Mouse (Mus musculus): ENCODE data around the gene Gm4858.
A peak's percentile ranks its signal among the peaks of the same experiment; 100 is the strongest.
"Not testable (repeated sequence)": the region's sequence is repeated elsewhere in the genome, so short reads cannot be mapped to it uniquely, and the experiment has no call there.

Gm4858 gene

DNA sequence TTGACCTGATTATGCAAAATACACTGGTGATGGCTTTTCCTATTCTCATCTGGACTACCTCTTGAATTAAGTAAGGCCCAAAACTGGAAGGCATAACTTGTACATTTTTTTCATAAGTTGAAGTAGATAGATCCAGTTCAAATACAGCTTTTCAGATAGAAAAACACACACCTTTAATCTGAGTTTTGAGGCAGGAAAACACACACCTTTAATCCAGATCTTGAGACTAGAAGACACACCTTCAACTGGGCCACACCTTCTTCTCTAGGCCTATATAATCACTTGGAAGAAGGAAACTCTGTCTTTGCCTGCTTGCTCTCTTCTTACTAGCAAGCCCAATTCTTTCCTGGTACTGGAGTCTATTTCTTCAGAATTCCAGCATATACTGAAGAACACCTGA lies at the start of gene Gm4858:
TSS of gene Gm4858 (plus strand) at position 301 of the 400 bp plus-strand sequence.
- not testable (repeated sequence) for DNase-seq (ENCODE audit: low spot score)

DNA sequence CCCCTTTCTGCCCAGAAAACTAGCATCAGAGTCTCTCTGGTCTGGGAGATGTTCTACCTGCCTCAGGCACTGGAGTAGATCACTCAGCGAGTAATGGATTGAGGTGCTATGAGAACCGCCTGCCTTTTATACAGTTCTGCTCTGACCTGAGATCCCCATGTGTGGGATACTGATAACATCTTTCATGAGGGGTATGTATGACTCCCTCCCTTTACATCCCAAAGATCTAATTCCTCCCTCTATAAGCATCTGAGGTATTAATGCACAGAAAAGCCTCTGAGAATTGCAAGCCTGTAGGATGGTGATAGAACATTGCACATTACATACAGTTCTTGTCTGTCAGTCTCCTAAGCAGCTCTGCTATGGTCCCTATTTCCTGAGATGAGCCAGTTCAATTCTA lies 49.7 kb upstream of the Gm4858 start, which contains the start of gene Lce1m:
TSS of gene Lce1m (minus strand) at position 101 of the 400 bp plus-strand sequence.
- DNase-seq (ENCODE audit: low spot score) = no peak

DNA sequence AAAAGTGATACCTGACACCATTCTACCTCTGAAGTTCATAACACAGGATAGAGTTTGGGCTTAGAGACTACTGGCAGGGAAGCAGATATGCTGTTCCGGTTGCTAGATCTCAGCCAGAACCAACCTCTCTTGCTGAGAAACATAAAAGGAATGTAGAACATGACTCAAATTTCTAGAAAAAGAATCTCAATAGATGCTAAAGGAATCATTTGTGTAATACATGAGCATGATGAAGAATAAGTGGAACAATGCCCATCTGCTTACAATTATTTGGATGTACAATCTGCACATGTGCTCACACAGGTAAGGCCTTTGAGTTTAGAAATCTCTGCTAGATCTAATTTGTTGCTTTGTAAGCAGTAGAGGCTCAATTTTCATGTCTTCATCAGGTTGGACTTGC lies 47.5 kb upstream of the Gm4858 start:
- DNase-seq (ENCODE audit: low spot score) = no peak

DNA sequence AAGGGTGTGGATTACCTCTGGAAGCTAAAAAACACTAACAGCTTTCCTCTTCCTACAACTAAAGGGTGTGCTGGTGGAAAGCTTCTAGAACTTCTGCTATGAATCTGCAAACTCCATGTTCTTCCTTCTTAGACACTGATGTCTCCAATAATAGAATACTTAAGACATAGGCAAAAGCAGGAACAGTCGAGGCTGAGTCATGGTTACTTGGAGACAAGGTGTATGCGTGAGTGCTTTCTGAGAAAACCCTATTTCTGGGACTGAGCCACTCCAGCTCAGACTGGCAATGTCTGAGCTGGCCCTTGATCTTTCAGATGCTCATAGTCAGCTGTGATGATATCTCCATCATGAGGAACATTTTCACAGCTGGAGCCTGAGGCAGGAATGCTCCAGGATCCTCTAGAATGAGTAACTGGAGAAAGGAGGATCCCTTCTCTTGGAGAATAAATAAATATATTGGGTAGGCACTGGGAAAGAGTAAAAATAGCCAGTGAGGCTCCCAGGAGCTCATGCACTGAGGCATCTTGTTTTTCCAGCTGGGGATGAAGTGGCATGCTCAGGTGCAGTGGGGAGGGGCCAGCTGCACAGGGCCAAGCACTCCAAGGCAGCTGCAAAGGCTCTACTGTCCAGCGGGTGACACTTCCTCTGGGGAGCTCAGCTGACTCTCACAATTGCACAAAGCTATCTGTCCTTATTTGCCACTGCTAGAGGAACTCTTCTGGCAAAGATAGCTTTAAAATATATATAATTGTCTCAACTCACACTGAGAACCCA lies 45.0 kb upstream of the Gm4858 start:
- no peak for DNase-seq (ENCODE audit: low spot score)

DNA sequence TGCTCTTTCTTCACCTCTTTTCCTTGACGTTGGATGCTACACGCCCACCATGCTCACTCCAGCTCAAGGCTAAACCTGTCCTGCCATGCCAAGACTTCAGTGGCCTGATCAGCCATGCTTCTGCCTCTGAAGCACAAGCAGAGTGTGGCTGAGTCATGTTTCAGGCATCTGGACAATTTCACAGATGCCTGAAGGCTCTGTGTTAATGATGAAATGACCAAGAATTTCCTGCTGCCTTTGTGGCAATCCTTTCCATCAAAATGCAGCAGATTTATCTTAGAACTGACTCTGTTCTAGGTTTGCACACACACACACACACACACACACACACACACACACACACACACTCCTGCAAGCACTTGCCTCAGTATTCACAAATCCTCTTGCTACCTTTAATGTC lies 43.1 kb upstream of the Gm4858 start:
- no peak for DNase-seq (ENCODE audit: low spot score)

DNA sequence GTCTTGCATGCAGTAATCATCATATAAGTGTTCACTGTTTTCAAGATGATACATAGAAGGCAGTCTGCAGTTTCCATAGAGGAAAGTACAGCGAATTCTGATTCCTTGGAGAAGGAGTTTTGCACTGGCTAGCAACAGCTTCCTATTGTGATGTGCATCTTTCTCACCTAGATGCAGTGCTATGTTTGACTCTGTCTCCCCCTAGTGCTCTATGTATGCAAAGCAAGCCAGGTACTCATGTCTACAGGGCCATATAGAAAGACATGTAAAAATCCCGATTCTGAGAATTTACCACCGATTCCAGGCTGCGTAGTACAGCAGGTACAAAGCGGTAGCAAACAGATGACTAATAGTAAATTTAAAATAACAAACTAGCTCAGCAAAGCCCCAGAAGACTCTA lies 37.2 kb upstream of the Gm4858 start:
- DNase-seq (ENCODE audit: low spot score) = peak; percentile 48

DNA sequence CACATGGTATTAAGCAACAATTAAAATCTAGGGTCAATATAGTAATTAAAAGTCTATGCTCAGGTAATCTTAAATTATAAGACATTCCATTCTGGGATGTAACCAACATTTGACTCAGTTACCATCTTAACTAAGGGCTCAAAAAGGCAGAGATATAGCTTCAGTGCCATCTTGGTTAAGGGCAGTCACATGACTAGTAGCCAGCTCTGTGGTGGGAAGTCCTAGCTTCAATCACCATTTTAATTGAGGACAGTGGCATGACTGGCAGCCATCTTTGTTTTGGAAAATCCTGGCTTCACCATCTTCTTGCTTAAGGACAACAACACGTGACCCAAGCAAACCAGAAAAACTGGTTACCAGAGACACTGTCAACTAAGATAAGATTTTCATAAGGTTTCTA lies 18.4 kb upstream of the Gm4858 start:
- DNase-seq (ENCODE audit: low spot score) = no peak

DNA sequence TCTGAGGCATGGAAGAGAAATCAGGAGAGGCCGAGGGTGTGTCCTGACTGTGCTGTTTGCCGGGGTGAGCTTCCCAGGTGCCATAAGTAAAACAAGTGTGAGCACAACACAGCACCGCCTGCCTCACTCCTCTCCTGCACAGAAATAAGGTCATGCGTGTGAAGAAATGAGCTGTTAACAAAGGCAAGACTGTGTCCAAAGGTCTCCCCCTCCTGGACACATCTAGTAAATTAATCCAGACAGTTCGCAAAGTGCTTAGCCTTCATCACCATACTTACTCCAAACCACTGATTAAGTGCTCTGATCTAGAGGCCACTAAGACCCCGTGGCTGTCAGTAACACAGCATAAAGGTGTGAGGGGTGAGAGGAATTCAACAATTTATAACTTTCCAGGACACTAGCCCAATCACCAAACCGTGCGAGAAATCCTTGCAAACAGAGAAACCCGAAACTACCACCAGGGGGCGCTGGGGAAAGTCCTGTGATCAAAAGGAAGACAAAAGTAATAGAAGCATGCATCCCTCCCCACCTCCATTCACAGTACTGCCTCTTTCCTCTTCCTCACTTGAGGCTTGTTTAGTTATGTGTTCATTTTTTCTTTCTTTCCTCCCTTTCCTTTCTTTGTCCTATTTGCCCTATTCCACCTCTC lies 15.7 kb upstream of the Gm4858 start:
- DNase-seq (ENCODE audit: low spot score) = no peak

DNA sequence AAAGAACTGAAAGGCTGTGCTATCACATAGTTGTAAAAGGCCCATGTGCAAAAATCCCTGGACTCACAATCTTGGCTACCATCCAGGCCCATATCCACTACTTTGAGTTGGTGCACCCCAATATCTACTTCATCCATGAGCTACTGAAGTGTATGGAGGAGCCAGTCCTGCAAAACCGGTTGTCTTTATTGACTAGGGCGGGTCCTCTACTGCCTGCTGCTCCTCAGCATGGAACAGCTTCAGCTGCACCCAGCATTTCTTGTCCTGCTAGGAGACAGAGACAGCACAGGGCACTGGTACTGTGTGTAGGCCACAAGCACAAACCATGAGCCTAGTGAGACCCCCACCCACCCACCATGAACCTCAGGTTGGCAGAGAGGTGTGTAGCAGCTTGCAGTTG lies 18.0 kb downstream of the Gm4858 start:
- DNase-seq (ENCODE audit: low spot score) = no peak

DNA sequence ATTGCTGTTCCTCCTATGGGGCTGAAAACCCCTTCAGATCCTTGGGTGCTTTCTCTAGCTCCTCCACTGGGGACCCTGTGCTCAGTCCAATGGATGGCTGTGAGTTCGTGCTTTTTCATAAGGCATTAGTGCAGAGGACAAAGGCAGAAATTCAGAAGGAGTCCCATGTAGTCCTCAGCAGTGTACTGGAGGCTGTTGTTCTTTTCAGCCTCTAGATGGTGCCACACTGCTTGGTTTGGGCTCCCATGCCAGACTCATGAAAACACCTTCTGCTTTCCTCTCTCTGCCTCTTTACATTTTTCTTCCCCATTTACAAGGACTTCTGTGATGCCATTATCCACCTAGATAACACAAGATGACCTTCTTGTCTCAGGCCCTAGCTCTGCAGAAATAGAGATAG lies 25.0 kb downstream of the Gm4858 start:
- DNase-seq (ENCODE audit: low spot score) = not testable (repeated sequence)

DNA sequence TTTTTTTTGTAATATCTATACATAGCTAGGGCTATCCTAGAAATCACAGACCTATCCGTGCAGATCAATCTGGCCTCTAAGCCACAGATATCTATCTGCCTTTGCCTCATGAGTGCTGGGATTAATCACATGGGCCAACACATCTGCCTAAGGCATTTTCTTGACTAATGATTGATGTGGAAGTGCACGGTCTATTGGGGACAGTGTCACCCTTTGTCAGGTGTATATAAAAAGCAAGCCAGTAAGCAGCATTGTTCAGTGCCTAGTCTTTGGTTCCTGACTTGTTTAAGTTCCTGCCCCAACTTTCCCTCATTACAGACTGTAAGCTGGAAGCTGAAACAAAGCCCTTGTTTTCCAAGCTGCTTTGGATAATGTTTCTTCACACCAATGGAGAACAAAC lies 27.8 kb downstream of the Gm4858 start:
- no peak for DNase-seq (ENCODE audit: low spot score)

DNA sequence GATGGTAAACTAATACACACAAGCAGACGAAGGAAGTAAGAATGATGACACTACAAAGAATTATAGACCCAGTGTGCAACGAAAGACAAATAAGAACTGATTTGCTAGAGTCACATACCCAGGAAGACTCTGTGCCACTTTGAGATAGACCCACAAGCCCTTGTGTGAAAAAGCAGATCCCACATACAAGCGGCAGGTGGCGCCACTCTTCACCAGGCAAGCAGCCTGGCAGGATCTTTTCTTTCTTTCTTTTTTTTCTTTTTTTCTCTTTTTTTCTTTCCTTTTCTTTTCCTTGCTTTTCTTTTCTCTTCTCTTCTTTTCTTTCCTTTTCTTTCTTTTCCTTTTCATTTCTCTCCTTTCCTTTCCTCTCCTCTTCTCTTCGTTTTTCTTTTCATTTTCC lies 43.0 kb downstream of the Gm4858 start:
- DNase-seq (ENCODE audit: low spot score) = no peak

DNA sequence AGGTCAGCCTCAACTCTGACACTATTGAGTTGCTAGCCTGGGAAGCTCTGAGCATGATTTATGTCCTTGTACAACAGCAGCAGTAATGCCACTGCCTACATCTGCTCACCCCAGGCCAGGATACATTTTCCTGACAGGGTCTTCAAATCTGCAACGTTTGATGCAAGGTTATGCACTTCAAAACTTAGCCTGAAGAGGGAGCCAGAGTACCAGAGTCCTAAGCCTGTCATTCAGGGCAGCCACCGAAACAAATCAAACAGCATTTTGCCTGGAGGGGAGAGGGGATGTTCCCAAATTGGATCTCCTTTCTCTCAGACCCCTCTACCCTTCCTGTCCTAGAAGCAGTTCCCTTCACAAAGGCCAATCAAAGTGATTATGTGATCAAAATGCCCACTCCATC lies 45.9 kb downstream of the Gm4858 start:
- DNase-seq (ENCODE audit: low spot score) = no peak

DNA sequence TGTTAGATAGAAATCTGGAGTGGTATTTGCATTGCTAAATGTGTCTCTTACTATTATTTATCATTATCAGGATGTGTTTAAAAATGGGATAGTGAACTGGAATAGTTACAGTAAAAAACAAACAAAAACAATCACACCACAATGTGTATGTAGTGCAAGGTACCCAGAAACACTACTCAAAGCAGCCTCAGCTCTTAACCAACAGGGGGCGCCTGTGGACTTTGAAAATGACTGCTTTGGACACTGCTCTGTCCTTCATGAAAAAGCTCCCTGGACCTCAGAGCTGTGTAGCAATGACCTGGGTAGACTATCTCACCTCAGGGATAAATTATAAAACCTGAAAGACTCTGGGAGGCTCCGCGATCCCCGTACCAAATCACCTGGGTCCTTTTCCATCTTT lies 50.5 kb downstream of the Gm4858 start:
- no peak for DNase-seq (ENCODE audit: low spot score)
